Mouse (Mus musculus) neutrophil, adult 5-6 weeks (primary cell): ENCODE results near the gene Ddhd1. TPM values are rescaled to one million over a fixed set of nuclear protein-coding genes. Genes with fewer than 3 reads are reported as not detected.

ENCODE experiments used
- ATAC-seq: fragments of 151-379, 151-347 bp; 2 replicates; pipeline ENCODE4 v1.8.0; 2017; ENCODE audit warnings: mild to moderate bottlenecking, moderate TSS enrichment; ENCODE audit not compliant: insufficient number of reproducible peaks, poor library complexity, low FRiP score, severe bottlenecking; ENCODE audit errors: extremely low read depth
- total RNA-seq: library from RNA; stranded (forward); fragments of 200-1000 nt; gene quantifications from 2 replicates; pipeline ENCODE4 v1.2.3, GENCODE M21; 2017

Gene Ddhd1
- total RNA-seq, 1 experiment from 2014 or later, result 48.8 TPM

DNA sequence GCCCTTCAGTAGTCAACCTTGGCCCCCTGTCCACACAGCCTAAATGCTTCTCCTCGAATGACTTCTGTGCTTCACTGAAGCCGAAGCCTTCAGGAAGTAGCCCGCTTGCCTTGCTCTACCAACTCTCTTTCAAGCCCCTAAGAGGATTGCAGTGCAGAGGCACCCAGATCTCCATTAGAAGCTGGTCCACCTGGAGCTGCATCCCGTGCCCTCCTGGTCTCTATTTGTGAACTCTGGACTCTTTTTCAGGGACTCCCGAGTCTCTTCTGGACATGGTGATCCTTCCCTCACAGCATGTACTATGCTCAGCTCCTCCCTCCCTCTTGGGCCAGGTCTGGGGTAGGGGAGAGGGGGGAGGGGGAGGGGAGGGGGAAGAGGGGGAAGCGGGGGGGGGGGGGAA lies 113.9 kb downstream of the Ddhd1 start:
- no peak for ATAC-seq

DNA sequence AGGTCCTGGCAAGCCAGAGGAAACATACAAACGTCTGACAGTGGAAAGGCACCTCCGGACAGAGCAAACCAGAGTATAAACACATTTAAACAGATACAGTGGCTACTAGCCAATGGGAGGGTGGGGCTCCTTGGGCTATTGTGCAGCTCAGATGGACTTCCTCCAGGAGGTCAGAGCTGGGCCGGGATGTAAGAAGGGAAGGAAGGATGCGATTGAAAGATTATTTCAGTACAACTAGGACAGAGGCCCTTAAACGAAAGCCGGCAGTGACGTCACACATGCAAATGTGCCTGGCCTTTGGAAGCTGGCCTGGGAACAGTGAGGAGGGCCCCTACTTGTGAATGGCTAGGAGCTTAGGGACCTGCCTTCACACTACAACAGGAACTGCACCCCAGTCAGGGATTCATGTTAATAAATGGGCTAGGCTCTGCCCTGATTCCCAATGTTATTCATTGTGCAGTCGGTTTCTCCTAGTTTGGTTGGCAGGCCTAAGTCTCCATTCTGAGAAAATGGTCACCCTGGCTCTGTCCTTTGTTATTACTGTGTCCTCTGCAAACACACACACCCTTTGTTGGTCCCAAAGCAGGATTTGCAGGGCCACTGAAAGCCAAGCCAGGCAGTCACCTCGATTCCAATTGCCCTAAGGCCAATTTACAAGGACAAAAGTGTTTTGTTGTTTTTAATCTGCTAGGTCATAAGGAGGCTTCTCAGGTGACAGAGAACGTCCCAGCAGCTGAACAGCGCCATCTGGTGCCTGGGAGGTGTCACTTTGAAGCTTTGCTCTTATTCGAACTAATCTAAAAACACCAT lies 118.1 kb downstream of the Ddhd1 start:
- no peak for ATAC-seq

Other genes with a start within 250 kb of the Ddhd1 start
- gene Fermt2, start 128.0 kb downstream of the Ddhd1 start, total RNA-seq, result 0.25 TPM in 1 of 2 replicates, not detected in the other